Mouse (Mus musculus) MEL (cell line): ENCODE data around the gene Lhpp. TPM values are rescaled to one million over a fixed set of nuclear protein-coding genes. Genes with fewer than 3 reads are reported as not detected.

Source experiments
- DNase-seq: peaks from one replicate; pipeline ENCODE4 v3.0.0; 2011; ENCODE audit warnings: low read depth, low spot score
- H3K27ac ChIP-seq: 2 replicates; pipeline ENCODE4 v1.5.1; 2012; ENCODE audit warnings: low read depth, mild to moderate bottlenecking, control low read depth, low read length, moderate library complexity; ENCODE audit not compliant: control insufficient read depth
- H3K27me3 ChIP-seq, 2 experiments: fragments of 150-350 bp in 1 of 2; sonication (generic) in 1 of 2; 2 replicates each; pipeline ENCODE4 v1.6.1; 2012; ENCODE audit warnings: low read length in 2 of 2, mild to moderate bottlenecking in 2 of 2, improper control_type of control experiment in 1 of 2, moderate library complexity in 1 of 2; ENCODE audit not compliant: insufficient read depth in 2 of 2, control insufficient read depth in 1 of 2
- H3K36me3 ChIP-seq, 2 experiments: 2 replicates each; pipeline ENCODE4 v1.6.1; 2012 to 2014; ENCODE audit warnings: low read length in 2 of 2, improper control_type of control experiment in 1 of 2, inconsistent platforms in 1 of 2, mild to moderate bottlenecking in 1 of 2; ENCODE audit not compliant: insufficient read depth in 2 of 2, control insufficient read depth in 1 of 2
- H3K4me1 ChIP-seq, 2 experiments: fragments of 150-350 bp in 1 of 2; sonication (generic) in 1 of 2; 2 replicates each; pipeline ENCODE4 v1.6.1; 2012; ENCODE audit warnings: low read length in 2 of 2, improper control_type of control experiment in 1 of 2, mild to moderate bottlenecking in 1 of 2; ENCODE audit not compliant: insufficient read depth in 2 of 2, control insufficient read depth in 1 of 2
- H3K4me3 ChIP-seq, 2 experiments: fragments of 150-350 bp in 1 of 2; sonication (generic) in 1 of 2; 2 replicates each; pipeline ENCODE4 v1.5.1; 2012; ENCODE audit warnings: low read depth in 2 of 2, low read length in 2 of 2, mild to moderate bottlenecking in 2 of 2, moderate library complexity in 2 of 2, control low read depth in 1 of 2, improper control_type of control experiment in 1 of 2; ENCODE audit not compliant: control insufficient read depth in 1 of 2, insufficient read depth in 1 of 2
- H3K79me2 ChIP-seq: 2 replicates; pipeline ENCODE4 v1.6.1; 2012; ENCODE audit warnings: mild to moderate bottlenecking, low read length, moderate library complexity; ENCODE audit not compliant: control insufficient read depth, poor library complexity, insufficient read depth
- H3K9ac ChIP-seq: 2 replicates; pipeline ENCODE4 v1.6.1; 2012; ENCODE audit warnings: low read depth, mild to moderate bottlenecking, control low read depth, low read length, moderate library complexity; ENCODE audit not compliant: control insufficient read depth, poor library complexity, severe bottlenecking
- H3K9me3 ChIP-seq: fragments of 150-350 bp; sonication (generic); replicated peaks from 2 replicates; pipeline ENCODE4 v1.6.1; 2012; ENCODE audit warnings: mild to moderate bottlenecking, low read length, improper control_type of control experiment, moderate library complexity; ENCODE audit not compliant: insufficient read depth
- CTCF ChIP-seq, 3 experiments: IDR thresholded peaks in 2 of 3; conservative IDR thresholded peaks in 1 of 3; 2 replicates each; pipeline ENCODE4 v1.5.1; 2011 to 2012; ENCODE audit warnings: low read length in 3 of 3, low read depth in 2 of 3, mild to moderate bottlenecking in 2 of 3, improper control_type of control experiment in 1 of 3, inconsistent platforms in 1 of 3, mixed read lengths in 1 of 3, moderate library complexity in 1 of 3; ENCODE audit not compliant: control insufficient read depth in 1 of 3, insufficient read depth in 1 of 3, poor library complexity in 1 of 3, severe bottlenecking in 1 of 3
- E2F4 ChIP-seq: IDR thresholded peaks from 2 replicates; pipeline ENCODE4 v1.6.1; 2011; ENCODE audit warnings: low read depth, low read length, improper control_type of control experiment, borderline replicate concordance
- EP300 ChIP-seq, 2 experiments: IDR thresholded peaks; 2 replicates each; pipeline ENCODE4 v1.6.1; 2011; ENCODE audit warnings: improper control_type of control experiment in 2 of 2, low read length in 2 of 2, low read depth in 1 of 2, mild to moderate bottlenecking in 1 of 2
- MAX ChIP-seq: IDR thresholded peaks from 2 replicates; pipeline ENCODE4 v1.6.1; 2011; ENCODE audit warnings: low read length, improper control_type of control experiment
- NRF1 ChIP-seq: IDR thresholded peaks from 2 replicates; pipeline ENCODE4 v1.6.1; 2014; ENCODE audit warnings: low read depth, mild to moderate bottlenecking, inconsistent platforms, low read length, improper control_type of control experiment, moderate library complexity; ENCODE audit not compliant: poor library complexity, insufficient read depth, severe bottlenecking
- RCOR1 ChIP-seq: IDR thresholded peaks from 2 replicates; pipeline ENCODE4 v1.6.1; 2012; ENCODE audit warnings: low read depth, mild to moderate bottlenecking, inconsistent platforms, low read length, improper control_type of control experiment
- TCF12 ChIP-seq: IDR thresholded peaks from 2 replicates; pipeline ENCODE4 v1.6.1; 2014; ENCODE audit warnings: low read depth, mild to moderate bottlenecking, inconsistent platforms, low read length, improper control_type of control experiment, moderate library complexity
- USF1 ChIP-seq: IDR thresholded peaks from 2 replicates; pipeline ENCODE4 v1.6.1; 2014; ENCODE audit warnings: low read depth, mild to moderate bottlenecking, inconsistent platforms, low read length, improper control_type of control experiment, moderate library complexity
- USF2 ChIP-seq, 2 experiments: IDR thresholded peaks; 2 replicates each; pipeline ENCODE4 v1.6.1; 2011 to 2012; ENCODE audit warnings: improper control_type of control experiment in 2 of 2, low read length in 2 of 2, borderline replicate concordance in 1 of 2, inconsistent platforms in 1 of 2, low read depth in 1 of 2, mild to moderate bottlenecking in 1 of 2; ENCODE audit not compliant: insufficient read depth in 1 of 2
- ZC3H11A ChIP-seq: IDR thresholded peaks from 2 replicates; pipeline ENCODE4 v1.6.1; 2012; ENCODE audit warnings: low read depth, mild to moderate bottlenecking, inconsistent platforms, low read length, improper control_type of control experiment
- ZMIZ1 ChIP-seq: IDR thresholded peaks from 2 replicates; pipeline ENCODE4 v1.6.1; 2012; ENCODE audit warnings: low read depth, mild to moderate bottlenecking, inconsistent platforms, low read length, improper control_type of control experiment, moderate library complexity
- polyA plus RNA-seq, 2 experiments: library from polyadenylated mRNA; stranded (reverse) in 1 of 2; unstranded in 1 of 2; fragments of >175 nt in 1 of 2; fragments of >200 nt in 1 of 2; gene quantifications; 2 replicates each; pipeline versions ENCODE4 v1.2.1 to v1.2.4; 2012; ENCODE audit warnings: low replicate concordance in 2 of 2, low read depth in 1 of 2; ENCODE audit not compliant: insufficient read length in 2 of 2, insufficient read depth in 1 of 2, missing spikeins in 1 of 2
- total RNA-seq: library from RNA; depleted of rRNA; stranded (reverse); fragments of 300-350 nt; gene quantifications from 2 replicates; pipeline ENCODE4 v1.2.3, GENCODE M21; 2012

Lhpp gene
- total and polyA plus RNA-seq, 3 experiments, result 31.0 to 39.3 TPM; not detected in 1

GRCm38 (mm10) chr7:132698737-132699136 is 88.3 kb downstream of the Lhpp start:
- no peaks in the 10 kb centered on the region for H3K79me2 ChIP-seq
- H3K36me3 ChIP-seq, result no peaks in the 10 kb centered on the region
- H3K9me3 ChIP-seq, result no peaks in the 10 kb centered on the region
- no peaks in the 10 kb centered on the region for H3K4me1 ChIP-seq
- H3K27ac ChIP-seq, result no peak overlapping the region
- no peaks in the 10 kb centered on the region for H3K27me3 ChIP-seq
- TF ChIP-seq TCF12 (no peak), RCOR1 (no peak), ZC3H11A (no peak), MAX (no peak), ZMIZ1 (no peak), USF2 (IDR thresholded peaks at IDR 0.05; ENCODE audit: borderline replicate concordance in 1 of 2, insufficient read depth in 1 of 2, low read depth in 1 of 2, low read length in 2 of 2) (no peak)
- TF ChIP-seq, all 39 proteins: peak for 0
- H3K4me3 ChIP-seq, result no peak overlapping the region
- H3K9ac ChIP-seq, result no peak overlapping the region
- DNase-seq, result no peak

GRCm38 (mm10) chr7:132699165-132699564 is 88.7 kb downstream of the Lhpp start:
- no peak for TF ChIP-seq CTCF (IDR thresholded peaks at IDR 0.05 in 2 of 3, conservative IDR thresholded peaks at IDR 0.05 in 1 of 3; ENCODE audit: control insufficient read depth in 1 of 3, insufficient read depth in 1 of 3, low read depth in 2 of 3, low read length in 3 of 3, poor library complexity in 1 of 3, severe bottlenecking in 1 of 3)
- no peak for TF ChIP-seq EP300 (IDR thresholded peaks at IDR 0.05; ENCODE audit: low read depth in 1 of 2, low read length in 2 of 2)
- TF ChIP-seq ZC3H11A, result no peak
- TF ChIP-seq E2F4, result no peak

GRCm38 (mm10) chr7:132699639-132700038 is 89.2 kb downstream of the Lhpp start:
- DNase-seq, result no peak
- no peak overlapping the region for H3K27ac ChIP-seq
- H3K27me3 ChIP-seq, result no peaks in the 10 kb centered on the region
- H3K9me3 ChIP-seq, result no peaks in the 10 kb centered on the region
- H3K4me1 ChIP-seq, result no peaks in the 10 kb centered on the region
- no peak overlapping the region for H3K9ac ChIP-seq
- no peaks in the 10 kb centered on the region for H3K36me3 ChIP-seq
- no peaks in the 10 kb centered on the region for H3K79me2 ChIP-seq
- TF ChIP-seq USF1, result peak; percentile 49; the same call in 1 of the 2 replicates
- no peak for TF ChIP-seq NRF1
- no peak overlapping the region for H3K4me3 ChIP-seq

More at GRCm38 (mm10) chr7:132699165-132699564, 88.7 kb downstream of the Lhpp start:
- H3K4me1 ChIP-seq, result no peaks in the 10 kb centered on the region
- no peaks in the 10 kb centered on the region for H3K9me3 ChIP-seq
- no peaks in the 10 kb centered on the region for H3K36me3 ChIP-seq
- H3K9ac ChIP-seq, result no peak overlapping the region
- H3K79me2 ChIP-seq, result no peaks in the 10 kb centered on the region
- H3K27me3 ChIP-seq, result no peaks in the 10 kb centered on the region
- no peak overlapping the region for H3K4me3 ChIP-seq
- no peak for DNase-seq
- no peak overlapping the region for H3K27ac ChIP-seq
